Mouse (Mus musculus) kidney, embryonic 14.5 days (tissue): Measurements from ENCODE around the gene Slc36a4. TPM values are rescaled to one million over a fixed set of nuclear protein-coding genes. Genes with fewer than 3 reads are reported as not detected.

Experiments
- ATAC-seq: fragments of 200-750 bp; cut with Nextera tagmentation; 2 replicates; pipeline ENCODE4 v1.8.0; 2017; ENCODE audit warnings: moderate number of reproducible peaks, mild to moderate bottlenecking, moderate TSS enrichment, moderate library complexity; ENCODE audit not compliant: low FRiP score, low TSS enrichment
- H3K27ac ChIP-seq: fragments of 300-500 bp; sonication (generic); 2 replicates; pipeline ENCODE4 v1.5.1; 2014; ENCODE audit warnings: low read depth, mild to moderate bottlenecking, low read length, moderate library complexity, mixed read lengths
- H3K27me3 ChIP-seq: fragments of 300-500 bp; sonication (generic); 2 replicates; pipeline ENCODE4 v1.6.1; 2014; ENCODE audit warnings: mild to moderate bottlenecking, low read length; ENCODE audit not compliant: control insufficient read depth, insufficient read depth
- H3K36me3 ChIP-seq: fragments of 300-500 bp; sonication (generic); 2 replicates; pipeline ENCODE4 v1.6.1; 2014; ENCODE audit warnings: low read length, mixed read lengths; ENCODE audit not compliant: control insufficient read depth, insufficient read depth
- H3K4me1 ChIP-seq: fragments of 300-500 bp; sonication (generic); 2 replicates; pipeline ENCODE4 v1.6.1; 2014; ENCODE audit warnings: low read length, mixed read lengths; ENCODE audit not compliant: control insufficient read depth, insufficient read depth
- H3K4me2 ChIP-seq: fragments of 300-500 bp; sonication (generic); replicated peaks from 2 replicates; pipeline ENCODE4 v1.6.1; 2014; ENCODE audit warnings: low read depth, mild to moderate bottlenecking, low read length
- H3K4me3 ChIP-seq: fragments of 300-500 bp; sonication (generic); 2 replicates; pipeline ENCODE4 v1.5.1; 2014; ENCODE audit warnings: mild to moderate bottlenecking, low read length
- H3K9ac ChIP-seq: fragments of 300-500 bp; sonication (generic); 2 replicates; pipeline ENCODE4 v1.6.1; 2014; ENCODE audit warnings: low read depth, mild to moderate bottlenecking, low read length, moderate library complexity
- H3K9me3 ChIP-seq: fragments of 300-500 bp; sonication (generic); 2 replicates; pipeline ENCODE4 v1.6.1; 2016; ENCODE audit warnings: low read length; ENCODE audit not compliant: control insufficient read depth
- WGBS: fragments of 180-500 bp; shearing (Covaris S2); extraction: QIAGEN DNeasy Blood & Tissue Kit; methylation state at CpG from one replicate; pipeline ENCODE4 v1.1.7; 2014; 5-methylcytosine and 5-hydroxymethylcytosine counted together
- polyA plus RNA-seq: library from polyadenylated mRNA; unstranded; fragments of >200 nt; fragmentation: Nextera tagmentation; extraction: Ambion mirVana; gene quantifications from 2 replicates; pipeline ENCODE4 v1.2.1, GENCODE M21; 2014

Slc36a4 gene
- polyA plus RNA-seq, 1 experiment from 2014 or later = 25.7 TPM

GRCm38 (mm10) chr9:15734867-15735131 is 25.3 kb downstream of the Slc36a4 start:
- 90% methylated on average over 6 of the region's 6 CpGs for WGBS
- peaks cover 43% of the 10 kb centered on the region for H3K36me3 ChIP-seq
- H3K4me1 ChIP-seq = no peaks in the 10 kb centered on the region

GRCm38 (mm10) chr9:15737522-15737921 is 28.0 kb downstream of the Slc36a4 start:
- Histone ChIP-seq H3K9me3 (no peaks in the 10 kb centered on the region), H3K4me1 (no peaks in the 10 kb centered on the region), H3K4me3 (no peak overlapping the region), H3K36me3 (peaks cover 32% of the 10 kb centered on the region), H3K9ac (no peak overlapping the region), H3K27ac (no peak overlapping the region), H3K4me2 (no peak overlapping the region), H3K27me3 (no peaks in the 10 kb centered on the region)
- ATAC-seq = no peak
- WGBS = 94% methylated on average over 2 of the region's 2 CpGs

More at GRCm38 (mm10) chr9:15734867-15735131, 25.3 kb downstream of the Slc36a4 start:
- H3K9ac ChIP-seq = no peak overlapping the region
- ATAC-seq = no peak
- no peaks in the 10 kb centered on the region for H3K9me3 ChIP-seq
- H3K4me3 ChIP-seq = no peak overlapping the region
- no peak overlapping the region for H3K27ac ChIP-seq
- H3K4me2 ChIP-seq = no peak overlapping the region
- no peaks in the 10 kb centered on the region for H3K27me3 ChIP-seq

GRCm38 (mm10) chr9:15741428-15741827 is 31.9 kb downstream of the Slc36a4 start:
- Histone ChIP-seq H3K27me3 (no peaks in the 10 kb centered on the region), H3K9me3 (no peaks in the 10 kb centered on the region), H3K36me3 (peaks cover 25% of the 10 kb centered on the region), H3K4me2 (no peak overlapping the region), H3K9ac (no peak overlapping the region), H3K4me3 (no peak overlapping the region), H3K27ac (no peak overlapping the region), H3K4me1 (no peaks in the 10 kb centered on the region)
- ATAC-seq = no peak
- WGBS = 80% methylated on average over 4 of the region's 4 CpGs

GRCm38 (mm10) chr9:15741931-15742330 is 32.4 kb downstream of the Slc36a4 start:
- Histone ChIP-seq H3K4me2 (no peak overlapping the region), H3K9me3 (no peaks in the 10 kb centered on the region), H3K36me3 (peaks cover 20% of the 10 kb centered on the region), H3K4me3 (no peak overlapping the region), H3K27ac (no peak overlapping the region), H3K4me1 (no peaks in the 10 kb centered on the region), H3K27me3 (no peaks in the 10 kb centered on the region), H3K9ac (no peak overlapping the region)
- no peak for ATAC-seq
- 61% methylated on average over 6 of the region's 6 CpGs for WGBS

- 67% methylated on average over 2 of the region's 2 CpGs for WGBS
- Histone ChIP-seq H3K4me1 (no peaks in the 10 kb centered on the region), H3K4me3 (no peak overlapping the region), H3K4me2 (no peak overlapping the region), H3K27me3 (no peaks in the 10 kb centered on the region), H3K9ac (no peak overlapping the region), H3K27ac (no peak overlapping the region), H3K36me3 (no peaks in the 10 kb centered on the region), H3K9me3 (0 out of 2 replicates have a peak, but pooled peaks cover 2% of the 10 kb centered on the region)
- no peak for ATAC-seq
Measured at GRCm38 (mm10) chr9:15745985-15746607, 36.6 kb downstream of the Slc36a4 start.

- H3K4me3 ChIP-seq = no peak overlapping the region
- no peak overlapping the region for H3K4me2 ChIP-seq
- H3K27me3 ChIP-seq = no peaks in the 10 kb centered on the region
- H3K36me3 ChIP-seq = no peaks in the 10 kb centered on the region
- H3K9me3 ChIP-seq = 0 out of 2 replicates have a peak, but pooled peaks cover 2% of the 10 kb centered on the region
- no peak overlapping the region for H3K9ac ChIP-seq
- no peaks in the 10 kb centered on the region for H3K4me1 ChIP-seq
- no peak overlapping the region for H3K27ac ChIP-seq
- ATAC-seq = no peak
- 49% methylated on average over 7 of the region's 7 CpGs for WGBS
Measured at GRCm38 (mm10) chr9:15746636-15747035, 37.1 kb downstream of the Slc36a4 start.

- Histone ChIP-seq H3K9me3 (0 out of 2 replicates have a peak, but pooled peaks cover 2% of the 10 kb centered on the region), H3K9ac (no peak overlapping the region), H3K27ac (no peak overlapping the region), H3K27me3 (no peaks in the 10 kb centered on the region), H3K36me3 (no peaks in the 10 kb centered on the region), H3K4me3 (no peak overlapping the region), H3K4me2 (no peak overlapping the region), H3K4me1 (no peaks in the 10 kb centered on the region)
- WGBS = 68% methylated on average over 5 of the region's 5 CpGs
- ATAC-seq = no peak
Measured at GRCm38 (mm10) chr9:15748383-15748782, 38.8 kb downstream of the Slc36a4 start.

GRCm38 (mm10) chr9:15759318-15759717 is 49.8 kb downstream of the Slc36a4 start:
- Histone ChIP-seq H3K4me3 (no peak overlapping the region), H3K4me2 (no peak overlapping the region), H3K27me3 (no peaks in the 10 kb centered on the region), H3K9me3 (peaks cover 7% of the 10 kb centered on the region), H3K9ac (no peak overlapping the region), H3K4me1 (no peaks in the 10 kb centered on the region), H3K27ac (no peak overlapping the region), H3K36me3 (no peaks in the 10 kb centered on the region)
- no peak for ATAC-seq

- no peak overlapping the region for H3K4me2 ChIP-seq
- H3K36me3 ChIP-seq = no peaks in the 10 kb centered on the region
- 72% methylated on average over 5 of the region's 5 CpGs for WGBS
- H3K27ac ChIP-seq = no peak overlapping the region
- H3K4me1 ChIP-seq = no peaks in the 10 kb centered on the region
- H3K9ac ChIP-seq = no peak overlapping the region
- no peaks in the 10 kb centered on the region for H3K9me3 ChIP-seq
- ATAC-seq = no peak
- no peak overlapping the region for H3K4me3 ChIP-seq
- H3K27me3 ChIP-seq = no peaks in the 10 kb centered on the region
Measured at GRCm38 (mm10) chr9:15766379-15766778, 56.8 kb downstream of the Slc36a4 start.
